Mouse (Mus musculus) stomach, postnatal 0 days (tissue): ENCODE results near the gene Hdac5.

Experiments
- CTCF ChIP-seq: IDR thresholded peaks from 2 replicates; pipeline ENCODE4 v1.5.1; 2016; ENCODE audit warnings: antibody characterized with exemption, low read depth, mild to moderate bottlenecking, moderate library complexity
- EP300 ChIP-seq: optimal IDR thresholded peaks from 2 replicates; pipeline ENCODE3; 2016; ENCODE audit warnings: antibody characterized with exemption

GRCm38 (mm10) chr11:102265816-102266215 lies 35.9 kb upstream of the Hdac5 start:
- no peak for TF ChIP-seq EP300
- no peak for TF ChIP-seq CTCF
